8 mouse cellular contexts compared by ENCODE assay signal in genomic region chr13:31800581-31801576, GRCm38 (mm10). TPM values are rescaled to one million over a fixed set of nuclear protein-coding genes. Genes with fewer than 3 reads are reported as not detected.
DNase-seq lines count a peak whose midpoint lies in the region; TF ChIP-seq lines count a peak whose summit lies in the region.

No protein-coding gene starts in this region.

- peak overlapping the region; percentile 39 for H3K4me3 ChIP-seq in ES-Bruce4 (ENCODE audit: low read depth, low read length)
- no peak overlapping the region for H3K4me3 ChIP-seq in lung, adult 2 months (replicated peaks; ENCODE audit: extremely low read depth, low read depth, low read length)
- peak overlapping the region; percentile 29; the same call in 1 of the 2 replicates for H3K4me3 ChIP-seq in olfactory bulb, adult 2 months (ENCODE audit: insufficient read depth, low read depth, low read length)

- H3K4me1 ChIP-seq in ES-Bruce4 (ENCODE audit: control insufficient read depth, insufficient read depth, low read length): no peaks in the 10 kb centered on the region
- no peaks in the 10 kb centered on the region; the same call in 1 of the 2 replicates for H3K4me1 ChIP-seq in lung, adult 2 months (ENCODE audit: control insufficient read depth, insufficient read depth, low read length)
- H3K4me1 ChIP-seq in olfactory bulb, adult 2 months (ENCODE audit: control insufficient read depth, insufficient read depth, low read length): peaks cover 8% of the 10 kb centered on the region

- peak; percentile 71 to 81 for DNase-seq in cerebellum, adult 18-20 months
- DNase-seq in forelimb bud, embryonic 11.5 days (ENCODE audit: low read depth, low spot score): peak; percentile 76
- peak; percentile 92 to 95 for DNase-seq in heart, postnatal 36 days
- peak; percentile 60 to 86 for DNase-seq in layer of hippocampus, adult 18-20 months (ENCODE audit: low spot score in 2 of 2)
- peak; percentile 84 for DNase-seq in lung, adult 2 months
- DNase-seq in thymus, postnatal 0 days (ENCODE audit: low spot score): peak; percentile 67

- TF ChIP-seq POLR2A in ES-Bruce4 (IDR thresholded peaks at IDR 0.05; ENCODE audit: insufficient read depth, low read length): no peak
- no peak for TF ChIP-seq POLR2A in lung, adult 2 months (IDR thresholded peaks at IDR 0.05; ENCODE audit: borderline replicate concordance, extremely low read depth, low read depth, low read length)
- no peak for TF ChIP-seq POLR2A in olfactory bulb, adult 2 months (IDR thresholded peaks at IDR 0.05; ENCODE audit: insufficient read depth, low read depth, low read length)

- 0 out of 2 replicates have a peak overlapping the region, but pooled peaks have one; percentile 6 for H3K9ac ChIP-seq in ES-Bruce4 (ENCODE audit: low read depth, poor library complexity, severe bottlenecking)

- no peak for TF ChIP-seq EP300 in ES-Bruce4 (IDR thresholded peaks at IDR 0.05; ENCODE audit: insufficient read depth, low read depth, low read length)

- H3K27me3 ChIP-seq in ES-Bruce4 (ENCODE audit: control insufficient read depth, insufficient read depth, low read length, poor library complexity, severe bottlenecking): peaks cover 12% of the 10 kb centered on the region

- 4% methylated on average over 43 of the region's 43 CpGs for WGBS in lung, adult 2 months
- 4% methylated on average over 43 of the region's 43 CpGs for WGBS in olfactory bulb, adult 2 months

- intact Hi-C loops in heart, postnatal 36 days (cut with DNase I): loop anchor here (1.0 to 5.0 kb wide), 7 partner anchors 155 to 880 kb away; no protein-coding TSS in a partner anchor

- no peaks in the 10 kb centered on the region for H3K9me3 ChIP-seq in ES-Bruce4 (replicated peaks; ENCODE audit: control insufficient read depth, insufficient read depth, low read length, poor library complexity, severe bottlenecking)

- peak; percentile 74 for TF ChIP-seq CTCF in ES-Bruce4 (IDR thresholded peaks at IDR 0.05; ENCODE audit: low read depth, low read length)
- TF ChIP-seq CTCF in lung, adult 2 months (IDR thresholded peaks at IDR 0.05; ENCODE audit: insufficient read depth, low read length): peak; percentile 55
- peak; percentile 81 for TF ChIP-seq CTCF in olfactory bulb, adult 2 months (IDR thresholded peaks at IDR 0.05; ENCODE audit: insufficient read depth, low read depth, low read length)

- H3K27ac ChIP-seq in ES-Bruce4 (ENCODE audit: insufficient read depth, low read length): no peak overlapping the region
- no peak overlapping the region for H3K27ac ChIP-seq in olfactory bulb, adult 2 months (ENCODE audit: insufficient read depth, low read depth, low read length)

- no peaks in the 10 kb centered on the region for H3K36me3 ChIP-seq in ES-Bruce4 (ENCODE audit: control insufficient read depth, insufficient read depth, low read length, poor library complexity, severe bottlenecking)

RNA-seq across cellular contexts. Expression of gene Foxc1, which starts 5.6 kb away (rescaled TPM):
- polyA plus RNA-seq in ES-Bruce4 (2011; ENCODE audit: insufficient read depth, insufficient read length, low read depth, missing spikeins): 0.26 and 0.34 TPM in 2 replicates
- 1 to 10 TPM; 5.0 to 5.1 TPM for total RNA-seq in heart, postnatal 36 days (2021)
- total RNA-seq in layer of hippocampus, adult 18-20 months (2021): 1 to 10 TPM; 3.1 to 3.3 TPM
- polyA plus RNA-seq in lung, adult 2 months (2012; rRNA removed): 1.4 and 1.9 TPM in 2 replicates
- not detected in 2 replicates for polyA plus RNA-seq in olfactory bulb, adult 2 months (2012; ENCODE audit: insufficient read depth, insufficient read length, low replicate concordance, missing spikeins)
- 0.75 TPM in 2 replicates for polyA plus RNA-seq in thymus, postnatal 0 days (2015; fragmentation: Nextera tagmentation; extraction: Ambion mirVana)
